Mouse (Mus musculus) erythroid progenitor cell, adult 5-6 weeks (primary cell): ENCODE measurements around the gene Gm5965. TPM values are rescaled to one million over a fixed set of nuclear protein-coding genes. Genes with fewer than 3 reads are reported as not detected.
"Not testable (repeated sequence)": the region's sequence is repeated elsewhere in the genome, so short reads cannot be mapped to it uniquely, and the experiment has no call there.

Source experiments
- ATAC-seq: replicated peaks from 2 replicates; pipeline ENCODE4 v1.8.0; 2016; ENCODE audit warnings: moderate number of reproducible peaks, mild to moderate bottlenecking, moderate TSS enrichment, inconsistent platforms; ENCODE audit not compliant: poor library complexity, low FRiP score, severe bottlenecking
- total RNA-seq, 2 experiments: library from RNA; stranded (forward) in 1 of 2; stranded (reverse) in 1 of 2; fragments of 150-400 nt in 1 of 2; fragments of 186-747, 209-891 nt in 1 of 2; gene quantifications; 2 replicates each; pipeline versions ENCODE4 v1.2.3 to v1.2.4; 2015 to 2017; ENCODE audit warnings: low replicate concordance in 2 of 2

Gene Gm5965
- total RNA-seq (2015; ENCODE audit: low replicate concordance) (not detected in 2 replicates), total RNA-seq (2017; ENCODE audit: low replicate concordance) (not detected in 2 replicates)

DNA sequence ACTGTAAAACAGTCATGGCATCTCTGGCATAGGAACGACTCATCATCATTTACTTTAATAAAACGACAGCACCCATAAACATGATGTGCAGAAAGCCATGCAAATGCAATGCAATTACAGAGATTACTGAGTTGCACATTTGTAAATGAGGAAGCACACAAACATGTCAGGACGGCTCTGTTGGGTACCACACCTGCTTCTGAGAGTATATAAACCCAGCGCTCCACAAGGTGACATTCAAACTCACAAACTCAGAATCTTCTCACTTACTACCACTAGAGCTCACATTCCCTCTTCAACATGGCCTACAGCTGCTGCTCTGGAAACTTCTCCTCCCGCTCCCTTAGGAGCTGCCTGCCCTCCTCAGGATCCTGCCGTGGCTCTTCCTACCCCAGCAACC lies at the start of gene Gm5965:
Gene Gm5965 (plus strand): TSS at position 301 of the 400 bp plus-strand sequence.
- no peak for ATAC-seq

DNA sequence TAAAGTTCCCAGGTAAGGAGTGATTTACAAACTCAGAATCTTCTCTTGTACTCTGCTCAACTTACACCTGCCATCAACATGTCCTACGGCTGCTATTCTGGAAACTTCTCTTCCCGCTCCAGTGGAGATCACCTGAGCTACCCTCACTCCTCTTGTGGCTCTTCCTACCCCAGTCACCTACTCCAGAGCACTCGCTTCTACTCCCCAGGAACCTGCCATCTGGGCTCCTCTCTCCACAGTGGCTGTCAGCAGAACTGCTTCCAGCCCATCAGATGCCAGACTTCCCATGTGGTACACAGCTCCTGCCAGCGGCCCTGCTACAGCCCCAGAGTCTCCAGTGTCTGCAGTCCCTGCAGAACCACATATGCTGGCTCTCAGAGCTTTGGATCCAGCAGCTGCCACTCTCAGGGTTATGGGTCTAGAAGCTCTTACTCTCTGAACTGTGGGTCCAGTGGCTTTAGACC lies 48.9 kb upstream of the Gm5965 start, which contains the start of gene Krtap13-1:
Gene Krtap13-1 (plus strand): TSS at position 51 of the 464 bp plus-strand sequence.
- no peak for ATAC-seq

DNA sequence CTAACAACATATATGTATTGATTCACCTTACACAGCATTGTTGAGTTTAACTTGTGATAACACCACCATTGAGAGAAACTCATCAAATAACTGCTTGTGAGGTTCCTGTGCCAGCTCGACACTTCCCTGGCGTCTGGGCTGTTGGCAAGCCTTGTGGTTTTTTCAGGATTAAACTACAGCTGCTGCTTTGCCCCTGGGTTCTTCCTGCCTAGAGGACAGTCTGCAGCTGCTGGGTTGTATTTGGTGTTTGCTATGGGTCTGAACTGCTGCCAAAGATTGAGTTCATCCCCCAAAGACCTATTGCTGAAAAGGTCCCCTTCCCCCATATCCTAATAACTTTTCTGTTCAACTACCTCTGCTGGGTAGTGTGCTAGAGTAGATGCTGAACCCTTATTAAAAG lies 42.3 kb upstream of the Gm5965 start:
- ATAC-seq, result no peak

DNA sequence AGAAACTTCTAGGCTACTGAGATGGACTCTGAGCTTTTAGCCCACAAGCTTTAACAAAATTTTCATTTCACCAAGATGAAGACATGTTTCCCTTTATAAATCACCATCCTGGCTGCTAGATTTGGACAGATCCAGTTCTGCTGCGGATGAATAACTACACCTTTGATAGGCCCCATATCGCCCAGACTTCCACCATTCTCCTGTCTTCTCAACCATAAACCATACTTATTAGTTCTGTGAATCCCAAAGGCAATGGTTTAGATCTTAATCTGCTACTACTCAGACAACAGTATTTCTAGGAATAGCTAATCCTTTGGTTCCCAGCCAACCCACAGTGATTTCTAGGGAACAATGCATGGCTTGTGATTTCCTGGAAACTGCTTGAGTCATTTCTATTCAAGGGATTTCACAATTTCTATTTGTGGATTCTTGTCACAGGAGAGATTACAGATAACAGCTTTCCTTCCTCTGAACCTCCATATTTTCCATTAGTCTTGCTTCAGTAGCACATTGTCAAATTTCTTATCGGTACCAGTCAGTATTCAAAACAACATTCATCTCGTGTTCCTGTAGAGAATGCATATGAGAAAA lies 32.9 kb upstream of the Gm5965 start:
- no peak for ATAC-seq

DNA sequence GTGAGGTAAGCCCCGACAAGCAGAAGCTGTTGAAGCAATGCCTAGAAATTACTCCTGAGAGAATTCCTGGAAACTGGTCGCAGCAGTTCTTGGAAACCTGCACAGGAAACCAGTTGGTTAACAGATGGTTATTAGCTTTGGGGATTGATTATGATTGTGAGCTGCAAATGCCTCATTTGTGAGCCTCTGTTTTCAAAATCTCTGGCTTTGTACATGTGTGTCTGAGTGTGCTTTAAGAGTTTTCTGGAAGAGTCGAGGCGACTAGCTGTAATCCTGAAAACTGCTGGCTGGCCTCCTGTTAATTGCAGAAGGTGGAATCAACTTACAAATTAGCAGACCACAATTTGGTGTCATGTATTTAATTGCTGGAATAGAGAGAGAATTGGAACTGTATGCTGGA lies 29.8 kb upstream of the Gm5965 start:
- no peak for ATAC-seq

DNA sequence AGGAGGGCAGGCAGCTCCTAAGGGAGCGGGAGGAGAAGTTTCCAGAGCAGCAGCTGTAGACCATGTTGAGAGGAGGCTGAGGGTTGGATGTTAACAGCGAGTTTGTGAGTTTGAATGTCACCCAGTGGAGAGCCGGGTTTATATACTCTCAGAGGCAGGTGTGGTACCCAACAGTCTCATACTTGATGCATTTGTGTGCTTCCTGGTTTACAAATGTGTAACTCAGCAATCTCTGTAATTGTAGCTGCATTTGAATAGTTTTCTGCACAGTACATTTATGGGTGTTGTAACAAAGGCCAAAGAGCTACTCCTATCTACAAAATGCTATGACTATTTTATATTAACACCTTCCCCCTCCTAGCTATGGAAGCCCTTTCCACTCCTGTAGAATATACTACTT lies 26.2 kb upstream of the Gm5965 start, which contains the start of gene Krtap13:
Gene Krtap13 (minus strand): TSS at position 101 of the 400 bp plus-strand sequence.
- not testable (repeated sequence) for ATAC-seq

DNA sequence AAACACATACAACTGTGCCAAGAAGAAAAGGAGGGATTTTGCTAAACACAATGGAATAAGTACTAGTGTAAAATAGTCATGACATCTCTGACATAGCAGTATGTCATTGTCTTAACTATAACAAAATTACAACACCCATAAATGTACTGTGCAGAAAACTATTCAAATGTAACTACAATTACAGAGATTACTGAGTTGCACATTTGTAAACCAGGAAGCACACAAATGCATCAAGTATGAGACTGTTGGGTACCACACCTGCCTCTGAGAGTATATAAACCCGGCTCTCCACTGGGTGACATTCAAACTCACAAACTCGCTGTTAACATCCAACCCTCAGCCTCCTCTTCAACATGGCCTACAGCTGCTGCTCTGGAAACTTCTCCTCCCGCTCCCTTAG lies 19.1 kb upstream of the Gm5965 start, which contains the start of gene 2310034C09Rik:
Gene 2310034C09Rik (plus strand): TSS at position 301 of the 400 bp plus-strand sequence.
- not testable (repeated sequence) for ATAC-seq

DNA sequence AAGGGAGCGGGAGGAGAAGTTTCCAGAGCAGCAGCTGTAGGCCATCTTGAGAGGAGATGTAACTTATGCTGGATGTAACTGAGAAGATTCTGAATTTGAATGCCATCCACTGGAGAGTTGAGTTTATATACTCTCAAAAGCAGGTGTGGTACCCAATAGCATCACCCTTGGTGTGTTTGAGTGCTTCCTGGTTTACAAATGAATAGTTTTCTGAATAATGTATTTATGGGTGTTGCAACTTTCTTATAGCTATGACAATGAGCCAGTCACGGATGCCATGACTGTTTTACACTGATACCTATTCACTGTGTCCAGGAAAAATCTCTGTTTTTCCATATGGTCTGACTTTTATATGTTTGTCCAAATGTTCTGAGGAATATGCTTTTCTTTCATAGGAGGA lies 3.6 kb upstream of the Gm5965 start, which contains the start of gene 2310057N15Rik:
Gene 2310057N15Rik (minus strand): TSS at position 101 of the 400 bp plus-strand sequence.
- ATAC-seq, result no peak

DNA sequence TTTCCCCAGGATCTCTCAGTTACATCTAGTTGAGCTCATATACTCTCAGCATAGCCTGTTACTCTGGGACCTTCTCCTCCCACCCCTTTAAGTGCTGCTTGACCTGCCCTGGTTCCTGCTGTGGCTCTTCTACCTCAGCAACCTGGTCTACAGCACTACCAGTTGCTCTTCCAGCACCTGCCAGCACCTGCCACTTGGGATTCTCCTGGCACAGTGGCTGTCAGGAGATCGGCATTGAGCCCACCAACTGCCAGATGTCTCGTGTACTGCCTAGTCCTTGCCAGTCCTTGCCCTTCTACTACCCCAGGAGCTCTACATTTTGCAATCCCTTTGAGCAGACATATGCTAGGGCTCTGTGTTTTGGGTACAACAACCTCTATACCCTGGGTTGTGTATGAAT lies 9.1 kb downstream of the Gm5965 start:
- ATAC-seq, result no peak

DNA sequence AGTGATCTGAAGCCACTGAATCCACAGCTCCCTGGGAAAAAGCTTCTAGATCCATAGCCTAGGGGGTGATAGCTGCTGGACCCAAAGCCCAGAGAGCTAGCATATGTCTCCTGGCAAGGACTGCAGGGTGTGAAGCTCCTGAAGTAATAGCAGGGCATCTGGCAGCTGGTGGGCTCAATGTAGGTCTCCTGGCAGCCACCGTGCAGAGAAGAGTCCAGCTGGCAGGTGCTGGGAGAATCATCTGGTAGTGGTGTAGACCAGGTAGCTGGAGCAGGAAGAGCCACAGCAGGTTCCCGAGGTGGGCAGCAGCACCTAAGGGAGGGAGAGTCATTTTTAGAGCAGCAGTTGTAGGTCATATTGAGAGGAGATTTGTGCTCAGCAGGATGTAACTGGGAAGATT lies 34.1 kb downstream of the Gm5965 start, which contains the start of gene Gm20741:
Gene Gm20741 (minus strand): TSS at position 394 of the 400 bp plus-strand sequence.
- ATAC-seq, result no peak

DNA sequence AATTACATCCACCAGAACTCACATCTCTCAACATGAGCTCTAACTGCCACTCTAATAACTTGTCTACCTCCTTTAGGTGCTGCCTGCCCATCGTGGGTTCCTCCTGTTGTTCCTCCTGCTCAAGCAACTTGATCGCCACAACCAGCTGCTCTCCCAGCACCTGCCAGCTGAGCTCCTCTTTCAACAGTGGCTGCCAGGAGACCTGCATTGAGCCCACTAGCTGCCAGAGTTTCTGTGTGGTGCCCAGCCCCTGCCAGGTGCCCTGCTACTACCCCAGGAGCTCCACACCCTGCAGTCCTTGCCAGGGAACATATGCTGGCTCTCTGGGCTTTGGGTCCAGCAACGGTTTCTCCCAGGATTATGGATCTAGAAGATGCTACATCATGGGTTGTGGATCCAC lies 42.4 kb downstream of the Gm5965 start, which contains the start of gene Krtap15:
Gene Krtap15 (plus strand): TSS at position 150 of the 400 bp plus-strand sequence.
- ATAC-seq, result no peak

DNA sequence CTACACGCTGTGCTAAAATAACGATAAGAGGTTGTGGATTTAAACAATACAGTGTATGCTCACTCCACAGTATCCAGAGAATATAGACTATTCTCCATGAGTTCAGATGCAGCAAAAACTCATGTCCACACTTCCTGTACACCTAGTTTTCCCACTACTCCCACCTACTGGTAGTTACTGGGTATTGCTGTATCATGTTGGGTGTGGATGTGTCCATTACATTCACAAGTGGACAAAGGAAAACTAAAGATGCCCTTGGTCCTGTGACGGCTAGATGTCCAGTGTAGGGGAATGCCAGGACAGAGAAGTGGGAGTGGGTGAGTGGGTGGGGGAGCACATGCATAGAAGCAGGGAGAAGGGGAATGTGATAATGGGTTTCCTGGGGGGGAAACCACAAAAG lies 46.0 kb downstream of the Gm5965 start:
- no peak for ATAC-seq

DNA sequence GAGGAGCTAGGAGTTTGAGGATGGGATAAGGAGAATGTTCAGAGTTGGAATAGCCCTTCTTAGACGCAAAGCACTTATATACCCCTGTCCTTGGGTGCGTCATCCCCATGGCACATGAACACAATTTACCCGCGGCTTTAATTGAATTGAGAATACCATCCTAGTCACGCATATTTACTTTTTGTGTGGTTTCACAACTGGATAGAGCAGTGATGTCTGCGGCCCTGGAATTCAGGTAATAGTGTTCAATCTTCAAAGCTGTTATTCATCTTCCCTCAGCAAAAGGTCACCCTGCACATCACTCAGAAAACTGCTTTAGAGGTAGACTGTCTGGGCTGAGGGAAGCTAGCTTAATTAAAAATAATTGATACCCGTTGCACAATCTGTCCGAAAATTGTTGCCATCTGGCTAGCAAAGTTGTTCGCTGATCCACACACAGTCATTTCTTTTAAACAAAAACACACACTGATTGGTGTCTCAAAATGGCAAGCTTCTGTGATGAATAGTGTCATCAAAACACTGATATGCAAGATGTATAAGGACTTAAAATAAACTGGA lies 48.5 kb downstream of the Gm5965 start, which contains the start of gene Krtap14:
Gene Krtap14 (minus strand): TSS at position 51 of the 558 bp plus-strand sequence.
- no peak for ATAC-seq

DNA sequence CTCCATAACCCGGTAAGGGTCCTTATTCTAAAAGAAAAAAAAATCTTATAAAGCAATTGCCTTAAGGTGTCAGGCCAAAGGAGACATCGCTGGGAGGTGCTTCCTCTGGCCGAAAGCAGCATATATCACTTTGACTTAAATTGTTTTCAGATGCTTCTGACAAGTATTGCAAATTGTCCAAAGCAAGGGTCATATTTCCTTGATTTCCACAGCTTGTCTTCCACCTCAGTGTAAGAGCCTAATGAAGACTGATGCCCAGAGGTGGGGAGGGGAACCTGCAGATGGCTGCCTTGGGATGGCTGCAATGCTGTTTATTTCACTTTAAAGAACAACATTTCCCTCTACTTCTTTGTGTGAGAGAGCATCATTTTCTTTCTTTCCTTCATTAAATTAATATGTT lies 49.3 kb downstream of the Gm5965 start:
- no peak for ATAC-seq

Other genes with a start within 250 kb of the Gm5965 start
- not detected in 2 replicates for gene Cldn8, start 214.7 kb upstream of the Gm5965 start, total RNA-seq (2015; ENCODE audit: low replicate concordance)
- gene Cldn8, start 214.7 kb upstream of the Gm5965 start, total RNA-seq (2017; ENCODE audit: low replicate concordance), result not detected in 2 replicates
- not detected in 2 replicates for gene Krtap24-1, start 165.6 kb upstream of the Gm5965 start, total RNA-seq (2015; ENCODE audit: low replicate concordance)
- gene Krtap24-1, start 165.6 kb upstream of the Gm5965 start, total RNA-seq (2017; ENCODE audit: low replicate concordance), result not detected in 2 replicates
- not detected in 2 replicates for gene 2310079G19Rik, start 150.2 kb upstream of the Gm5965 start, total RNA-seq (2015; ENCODE audit: low replicate concordance)
- not detected in 2 replicates for gene 2310079G19Rik, start 150.2 kb upstream of the Gm5965 start, total RNA-seq (2017; ENCODE audit: low replicate concordance)
- gene Krtap26-1, start 130.1 kb upstream of the Gm5965 start, total RNA-seq (2015; ENCODE audit: low replicate concordance), result not detected in 2 replicates
- not detected in 2 replicates for gene Krtap26-1, start 130.1 kb upstream of the Gm5965 start, total RNA-seq (2017; ENCODE audit: low replicate concordance)
- not detected in 2 replicates for gene Krtap27-1, start 106.2 kb upstream of the Gm5965 start, total RNA-seq (2015; ENCODE audit: low replicate concordance)
- not detected in 2 replicates for gene Krtap27-1, start 106.2 kb upstream of the Gm5965 start, total RNA-seq (2017; ENCODE audit: low replicate concordance)
- not detected in 2 replicates for gene 2310061N02Rik, start 69.9 kb upstream of the Gm5965 start, total RNA-seq (2015; ENCODE audit: low replicate concordance)
- not detected in 2 replicates for gene 2310061N02Rik, start 69.9 kb upstream of the Gm5965 start, total RNA-seq (2017; ENCODE audit: low replicate concordance)
- gene Krtap13-1, start 49.0 kb upstream of the Gm5965 start, total RNA-seq (2015; ENCODE audit: low replicate concordance), result not detected in 2 replicates
- not detected in 2 replicates for gene Krtap13-1, start 49.0 kb upstream of the Gm5965 start, total RNA-seq (2017; ENCODE audit: low replicate concordance)
- gene Krtap13, start 26.3 kb upstream of the Gm5965 start, total RNA-seq (2015; ENCODE audit: low replicate concordance), result not detected in 2 replicates
- gene Krtap13, start 26.3 kb upstream of the Gm5965 start, total RNA-seq (2017; ENCODE audit: low replicate concordance), result not detected in 2 replicates
- gene 2310034C09Rik, start 19.0 kb upstream of the Gm5965 start, total RNA-seq (2015; ENCODE audit: low replicate concordance), result not detected in 2 replicates
- gene 2310034C09Rik, start 19.0 kb upstream of the Gm5965 start, total RNA-seq (2017; ENCODE audit: low replicate concordance), result not detected in 2 replicates
- gene 2310057N15Rik, start 3.7 kb upstream of the Gm5965 start, total RNA-seq (2015; ENCODE audit: low replicate concordance), result not detected in 2 replicates
- not detected in 2 replicates for gene 2310057N15Rik, start 3.7 kb upstream of the Gm5965 start, total RNA-seq (2017; ENCODE audit: low replicate concordance)
- gene Gm20741, start 34.3 kb downstream of the Gm5965 start, total RNA-seq (2015; ENCODE audit: low replicate concordance), result not detected in 2 replicates
- gene Gm20741, start 34.3 kb downstream of the Gm5965 start, total RNA-seq (2017; ENCODE audit: low replicate concordance), result not detected in 2 replicates
- not detected in 2 replicates for gene Krtap15, start 42.3 kb downstream of the Gm5965 start, total RNA-seq (2015; ENCODE audit: low replicate concordance)
- gene Krtap15, start 42.3 kb downstream of the Gm5965 start, total RNA-seq (2017; ENCODE audit: low replicate concordance), result not detected in 2 replicates
- not detected in 2 replicates for gene Krtap14, start 48.2 kb downstream of the Gm5965 start, total RNA-seq (2015; ENCODE audit: low replicate concordance)
- gene Krtap14, start 48.2 kb downstream of the Gm5965 start, total RNA-seq (2017; ENCODE audit: low replicate concordance), result not detected in 2 replicates
- not detected in 2 replicates for gene Krtap19-1, start 91.5 kb downstream of the Gm5965 start, total RNA-seq (2015; ENCODE audit: low replicate concordance)
- gene Krtap19-1, start 91.5 kb downstream of the Gm5965 start, total RNA-seq (2017; ENCODE audit: low replicate concordance), result not detected in 2 replicates
- not detected in 2 replicates for gene Krtap19-2, start 96.4 kb downstream of the Gm5965 start, total RNA-seq (2015; ENCODE audit: low replicate concordance)
- not detected in 2 replicates for gene Krtap19-2, start 96.4 kb downstream of the Gm5965 start, total RNA-seq (2017; ENCODE audit: low replicate concordance)
- gene Krtap19-3, start 100.1 kb downstream of the Gm5965 start, total RNA-seq (2015; ENCODE audit: low replicate concordance), result not detected in 2 replicates
- not detected in 2 replicates for gene Krtap19-3, start 100.1 kb downstream of the Gm5965 start, total RNA-seq (2017; ENCODE audit: low replicate concordance)
- not detected in 2 replicates for gene Krtap19-4, start 107.2 kb downstream of the Gm5965 start, total RNA-seq (2015; ENCODE audit: low replicate concordance)
- gene Krtap19-4, start 107.2 kb downstream of the Gm5965 start, total RNA-seq (2017; ENCODE audit: low replicate concordance), result not detected in 2 replicates
- gene Krtap19-5, start 118.6 kb downstream of the Gm5965 start, total RNA-seq (2015; ENCODE audit: low replicate concordance), result not detected in 2 replicates
- not detected in 2 replicates for gene Krtap19-5, start 118.6 kb downstream of the Gm5965 start, total RNA-seq (2017; ENCODE audit: low replicate concordance)
- not detected in 2 replicates for gene Krtap19-9b, start 154.4 kb downstream of the Gm5965 start, total RNA-seq (2015; ENCODE audit: low replicate concordance)
- gene Krtap19-9b, start 154.4 kb downstream of the Gm5965 start, total RNA-seq (2017; ENCODE audit: low replicate concordance), result not detected in 2 replicates
- gene Krtap16-3, start 185.0 kb downstream of the Gm5965 start, total RNA-seq (2015; ENCODE audit: low replicate concordance), result not detected in 2 replicates
- not detected in 2 replicates for gene Krtap16-3, start 185.0 kb downstream of the Gm5965 start, total RNA-seq (2017; ENCODE audit: low replicate concordance)
- not detected in 2 replicates for gene Krtap22-2, start 232.9 kb downstream of the Gm5965 start, total RNA-seq (2015; ENCODE audit: low replicate concordance)
- not detected in 2 replicates for gene Krtap22-2, start 232.9 kb downstream of the Gm5965 start, total RNA-seq (2017; ENCODE audit: low replicate concordance)
- gene Gm10229, start 237.4 kb downstream of the Gm5965 start, total RNA-seq (2015; ENCODE audit: low replicate concordance), result not detected in 2 replicates
- gene Gm10229, start 237.4 kb downstream of the Gm5965 start, total RNA-seq (2017; ENCODE audit: low replicate concordance), result not detected in 2 replicates